Mouse (Mus musculus): ENCODE data around the gene Aqp11. TPM values are rescaled to one million over a fixed set of nuclear protein-coding genes. Genes with fewer than 3 reads are reported as not detected.
A peak's percentile ranks its signal among the peaks of the same experiment; 100 is the strongest.

The Aqp11 gene
- polyA plus RNA-seq, 1 experiment, result 0.56 TPM

DNA sequence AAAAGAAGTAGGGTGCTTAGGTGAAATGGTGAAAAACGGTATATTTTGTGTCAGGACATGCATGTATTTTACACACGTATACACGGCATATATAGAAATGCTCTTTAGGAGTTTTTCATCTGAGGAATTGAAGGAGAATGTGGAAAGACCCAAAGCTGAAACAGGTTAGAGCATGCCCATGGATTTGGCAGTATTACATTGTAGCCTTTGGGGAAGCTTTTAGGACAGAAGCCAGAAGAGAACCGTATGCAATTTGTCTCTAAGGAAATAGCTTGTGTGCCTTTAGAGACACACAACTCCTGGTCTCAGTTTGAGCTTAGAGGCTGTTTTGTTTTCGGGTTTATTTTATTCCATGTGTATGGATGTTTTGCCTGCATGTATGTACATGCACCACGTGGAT, 37.0 kb downstream of the Aqp11 start:
- H3K4me2 ChIP-seq (ENCODE audit: low read depth), result no peak overlapping the region
- peaks cover 88% of the 10 kb centered on the region for H3K79me2 ChIP-seq (ENCODE audit: control insufficient read depth, insufficient read depth)
- no peak overlapping the region for H3ac ChIP-seq (ENCODE audit: control insufficient read depth, insufficient read length)
- H3K4me3 ChIP-seq, result no peak overlapping the region
- H3K27me3 ChIP-seq (ENCODE audit: control insufficient read depth, insufficient read depth, insufficient read length), result no peaks in the 10 kb centered on the region
- no peak for TF ChIP-seq MYOD1 (IDR thresholded peaks at IDR 0.05; ENCODE audit: control insufficient read depth in 1 of 3, insufficient read length in 2 of 3, low read depth in 2 of 3)
- TF ChIP-seq SRF (IDR thresholded peaks at IDR 0.05; ENCODE audit: control insufficient read depth, insufficient read length, low read depth), result no peak
- TF ChIP-seq REST (IDR thresholded peaks at IDR 0.05; ENCODE audit: insufficient read depth, insufficient read length), result no peak
- TF ChIP-seq TCF12 (IDR thresholded peaks at IDR 0.05; ENCODE audit: insufficient read depth, poor library complexity, severe bottlenecking), result no peak
- TF ChIP-seq POLR2A (IDR thresholded peaks at IDR 0.05; ENCODE audit: insufficient read length, low read depth), result no peak
- TF ChIP-seq E2F4 (IDR thresholded peaks at IDR 0.05; ENCODE audit: insufficient read depth), result no peak
- no peak for TF ChIP-seq TCF3 (IDR thresholded peaks at IDR 0.05; ENCODE audit: insufficient read length, low read depth)
- TF ChIP-seq CEBPB (IDR thresholded peaks at IDR 0.05; ENCODE audit: insufficient read depth, poor library complexity, severe bottlenecking), result no peak
- no peak for TF ChIP-seq POLR2AphosphoS2 (IDR thresholded peaks at IDR 0.05; ENCODE audit: insufficient read length, low read depth)
- TF ChIP-seq MAX (IDR thresholded peaks at IDR 0.05; ENCODE audit: low read depth), result no peak
- no peak for TF ChIP-seq USF1 (IDR thresholded peaks at IDR 0.05; ENCODE audit: low read depth)
- TF ChIP-seq MYOG (IDR thresholded peaks at IDR 0.05; ENCODE audit: control insufficient read depth in 1 of 3, insufficient read depth in 1 of 3, insufficient read length in 2 of 3, low read depth in 2 of 3), result no peak
- H3K36me3 ChIP-seq (ENCODE audit: control insufficient read depth, insufficient read depth), result peaks cover under 1% of the 10 kb centered on the region

DNA sequence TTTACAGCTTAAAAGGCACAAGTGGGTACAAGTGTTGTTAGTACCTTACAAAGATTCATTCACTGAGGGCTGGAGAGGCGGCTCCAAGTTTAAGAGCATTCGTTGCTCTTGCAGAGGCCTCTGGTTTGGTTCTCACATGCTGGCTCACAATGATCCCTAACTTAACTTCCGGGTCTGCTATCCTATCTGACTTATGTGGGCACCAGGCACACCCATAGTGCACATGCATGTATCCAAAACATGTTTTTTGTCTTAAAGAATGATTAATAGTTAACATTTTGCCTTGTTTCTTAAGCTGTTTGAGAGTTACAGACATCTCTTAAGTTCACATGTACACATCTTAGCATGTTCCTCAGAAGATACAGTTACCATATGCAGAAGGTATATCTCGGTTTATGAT, 37.9 kb downstream of the Aqp11 start:
- peaks cover 87% of the 10 kb centered on the region for H3K79me2 ChIP-seq (ENCODE audit: control insufficient read depth, insufficient read depth)
- no peak overlapping the region for H3K4me3 ChIP-seq

GRCm38 (mm10) chr7:97696506-97697254, 41.4 kb downstream of the Aqp11 start, which contains the start of gene Clns1a:
TSS of gene Clns1a (plus strand) at chr7:97696634.
- peak within 1 kb of the TSS; percentile 72 for H3K4me3 ChIP-seq
- TF ChIP-seq CEBPB (IDR thresholded peaks at IDR 0.05; ENCODE audit: insufficient read depth, poor library complexity, severe bottlenecking) (no peak), MAX (IDR thresholded peaks at IDR 0.05; ENCODE audit: low read depth) (peak; percentile 55), TCF12 (IDR thresholded peaks at IDR 0.05; ENCODE audit: insufficient read depth, poor library complexity, severe bottlenecking) (no peak), TCF3 (IDR thresholded peaks at IDR 0.05; ENCODE audit: insufficient read length, low read depth) (no peak), MYOD1 (IDR thresholded peaks at IDR 0.05; ENCODE audit: control insufficient read depth in 1 of 3, insufficient read length in 2 of 3, low read depth in 2 of 3) (no peak), POLR2AphosphoS2 (IDR thresholded peaks at IDR 0.05; ENCODE audit: insufficient read length, low read depth) (peak; percentile 80), POLR2A (IDR thresholded peaks at IDR 0.05; ENCODE audit: insufficient read length, low read depth) (peak; percentile 71), MYOG (IDR thresholded peaks at IDR 0.05; ENCODE audit: control insufficient read depth in 1 of 3, insufficient read depth in 1 of 3, insufficient read length in 2 of 3, low read depth in 2 of 3) (peak in 1 of 3 experiments; percentile 36), REST (IDR thresholded peaks at IDR 0.05; ENCODE audit: insufficient read depth, insufficient read length) (no peak), E2F4 (IDR thresholded peaks at IDR 0.05; ENCODE audit: insufficient read depth) (no peak), USF1 (IDR thresholded peaks at IDR 0.05; ENCODE audit: low read depth) (peak; percentile 87)
- H3K4me2 ChIP-seq (ENCODE audit: low read depth), result peak within 1 kb of the TSS; percentile 83

More for the DNA sequence above, 37.9 kb downstream of the Aqp11 start:
- Histone ChIP-seq H3K27me3 (ENCODE audit: control insufficient read depth, insufficient read depth, insufficient read length) (no peaks in the 10 kb centered on the region), H3K36me3 (ENCODE audit: control insufficient read depth, insufficient read depth) (no peaks in the 10 kb centered on the region), H3K4me2 (ENCODE audit: low read depth) (no peak overlapping the region), H3ac (ENCODE audit: control insufficient read depth, insufficient read length) (no peak overlapping the region)
- no peak for TF ChIP-seq CEBPB (IDR thresholded peaks at IDR 0.05; ENCODE audit: insufficient read depth, poor library complexity, severe bottlenecking)
- TF ChIP-seq TCF12 (IDR thresholded peaks at IDR 0.05; ENCODE audit: insufficient read depth, poor library complexity, severe bottlenecking), result no peak
- TF ChIP-seq MYOD1 (IDR thresholded peaks at IDR 0.05; ENCODE audit: control insufficient read depth in 1 of 3, insufficient read length in 2 of 3, low read depth in 2 of 3), result no peak
- TF ChIP-seq MAX (IDR thresholded peaks at IDR 0.05; ENCODE audit: low read depth), result no peak

DNA sequence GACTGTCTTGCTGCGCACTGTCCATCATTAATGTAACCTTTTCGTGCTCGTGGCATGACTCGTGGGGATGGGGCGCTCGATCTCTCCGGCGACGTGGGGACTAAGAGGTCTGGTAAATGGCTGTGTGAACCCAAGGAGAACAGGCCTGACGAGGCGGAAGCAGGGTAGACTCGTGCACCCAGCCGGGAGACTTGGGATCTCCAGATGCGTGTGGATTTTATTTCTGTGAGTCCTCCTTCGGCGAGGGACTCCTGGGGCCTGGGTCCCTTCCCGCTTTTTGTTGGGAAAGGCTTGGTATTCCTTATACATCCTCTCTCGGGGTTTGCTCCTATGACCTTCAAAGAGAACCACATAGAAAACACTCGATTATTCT, 42.0 kb downstream of the Aqp11 start:
- H3K79me2 ChIP-seq (ENCODE audit: control insufficient read depth, insufficient read depth), result peaks cover 47% of the 10 kb centered on the region
- peak overlapping the region; percentile 83 for H3K4me2 ChIP-seq (ENCODE audit: low read depth)
- H3K36me3 ChIP-seq (ENCODE audit: control insufficient read depth, insufficient read depth), result no peaks in the 10 kb centered on the region
- H3K27me3 ChIP-seq (ENCODE audit: control insufficient read depth, insufficient read depth, insufficient read length), result no peaks in the 10 kb centered on the region
- TF ChIP-seq POLR2AphosphoS2 (IDR thresholded peaks at IDR 0.05; ENCODE audit: insufficient read length, low read depth), result no peak
- peak overlapping the region; percentile 85 for H3ac ChIP-seq (ENCODE audit: control insufficient read depth, insufficient read length)
- H3K4me3 ChIP-seq, result peak overlapping the region; percentile 72

More at GRCm38 (mm10) chr7:97696506-97697254, 41.4 kb downstream of the Aqp11 start, which contains the start of gene Clns1a:
- Histone ChIP-seq H3ac (ENCODE audit: control insufficient read depth, insufficient read length) (peak within 1 kb of the TSS; percentile 85), H3K27me3 (ENCODE audit: control insufficient read depth, insufficient read depth, insufficient read length) (no peaks in the 10 kb centered on the region), H3K79me2 (ENCODE audit: control insufficient read depth, insufficient read depth) (peaks cover 53% of the 10 kb centered on the region), H3K36me3 (ENCODE audit: control insufficient read depth, insufficient read depth) (no peaks in the 10 kb centered on the region)

GRCm38 (mm10) chr7:97695441-97695840, 42.6 kb downstream of the Aqp11 start:
- Histone ChIP-seq H3K27me3 (ENCODE audit: control insufficient read depth, insufficient read depth, insufficient read length) (no peaks in the 10 kb centered on the region), H3ac (ENCODE audit: control insufficient read depth, insufficient read length) (no peak overlapping the region), H3K79me2 (ENCODE audit: control insufficient read depth, insufficient read depth) (peaks cover 43% of the 10 kb centered on the region), H3K4me2 (ENCODE audit: low read depth) (peak overlapping the region; percentile 83), H3K36me3 (ENCODE audit: control insufficient read depth, insufficient read depth) (no peaks in the 10 kb centered on the region), H3K4me3 (peak overlapping the region; percentile 72)
- no peak for TF ChIP-seq USF1 (IDR thresholded peaks at IDR 0.05; ENCODE audit: low read depth)
- no peak for TF ChIP-seq TCF3 (IDR thresholded peaks at IDR 0.05; ENCODE audit: insufficient read length, low read depth)
- TF ChIP-seq REST (IDR thresholded peaks at IDR 0.05; ENCODE audit: insufficient read depth, insufficient read length), result no peak
- no peak for TF ChIP-seq SRF (IDR thresholded peaks at IDR 0.05; ENCODE audit: control insufficient read depth, insufficient read length, low read depth)
- TF ChIP-seq MYOD1 (IDR thresholded peaks at IDR 0.05; ENCODE audit: control insufficient read depth in 1 of 3, insufficient read length in 2 of 3, low read depth in 2 of 3), result no peak
- no peak for TF ChIP-seq POLR2A (IDR thresholded peaks at IDR 0.05; ENCODE audit: insufficient read length, low read depth)
- no peak for TF ChIP-seq CEBPB (IDR thresholded peaks at IDR 0.05; ENCODE audit: insufficient read depth, poor library complexity, severe bottlenecking)

All from myocyte (in vitro differentiated cells).